Mouse (Mus musculus): ENCODE data around the gene Fam19a5.

Fam19a5 gene

GRCm38 (mm10) chr15:87543599-87544338, at the start of gene Fam19a5:
Fam19a5 (plus strand) TSS chr15:87544299.
- peak; percentile 50 to 69 for DNase-seq (ENCODE audit: low spot score in 2 of 2)

- DNase-seq (ENCODE audit: low spot score in 2 of 2) = no peak
Observed at GRCm38 (mm10) chr15:87501737-87502136, 42.4 kb upstream of the Fam19a5 start.

DNA sequence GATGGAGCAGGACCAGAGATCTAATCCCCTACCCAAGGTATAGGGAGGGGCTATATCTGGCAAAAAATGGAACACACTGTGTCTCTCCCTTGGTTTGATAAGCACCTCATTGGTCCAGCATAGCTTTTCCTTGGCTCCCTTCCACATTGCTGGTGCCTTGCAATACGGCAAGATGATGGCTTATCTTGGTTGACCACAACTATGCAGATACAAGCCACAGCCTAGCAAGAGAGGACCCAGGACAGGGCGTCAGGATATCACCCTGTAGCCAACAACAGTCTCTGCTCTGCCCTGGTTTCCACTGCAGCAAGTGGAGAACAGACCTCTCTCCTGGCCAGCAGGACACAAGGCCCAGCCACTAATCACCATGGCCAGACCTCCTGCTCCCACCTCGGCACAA, 36.8 kb upstream of the Fam19a5 start:
- no peak for DNase-seq (ENCODE audit: low spot score in 2 of 2)

DNA sequence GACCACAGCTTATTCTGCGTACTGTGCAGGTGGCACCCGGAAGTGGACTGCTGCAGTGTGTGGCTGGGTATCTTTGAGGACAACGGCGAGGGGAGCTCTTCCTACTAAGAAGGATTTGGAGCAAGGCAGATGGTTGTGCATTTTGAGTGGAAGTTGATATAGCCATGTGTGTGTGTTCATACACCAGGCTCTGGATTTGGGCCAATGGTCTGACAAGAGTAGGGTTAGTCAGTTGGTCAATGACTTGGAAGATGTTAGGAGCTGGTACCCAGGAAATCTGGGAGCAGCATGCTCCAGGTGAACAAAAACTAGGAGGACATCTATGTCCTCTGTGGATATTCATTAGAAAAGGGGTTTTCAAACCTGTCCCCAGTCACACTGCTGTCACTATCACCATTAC, 33.2 kb upstream of the Fam19a5 start:
- no peak for DNase-seq (ENCODE audit: low spot score in 2 of 2)

GRCm38 (mm10) chr15:87518161-87518560, 25.9 kb upstream of the Fam19a5 start:
- DNase-seq (ENCODE audit: low spot score in 2 of 2) = no peak

GRCm38 (mm10) chr15:87529271-87529670, 14.8 kb upstream of the Fam19a5 start:
- no peak for DNase-seq (ENCODE audit: low spot score in 2 of 2)

GRCm38 (mm10) chr15:87541656-87542055, 2.4 kb upstream of the Fam19a5 start:
- DNase-seq (ENCODE audit: low spot score in 2 of 2) = no peak

DNA sequence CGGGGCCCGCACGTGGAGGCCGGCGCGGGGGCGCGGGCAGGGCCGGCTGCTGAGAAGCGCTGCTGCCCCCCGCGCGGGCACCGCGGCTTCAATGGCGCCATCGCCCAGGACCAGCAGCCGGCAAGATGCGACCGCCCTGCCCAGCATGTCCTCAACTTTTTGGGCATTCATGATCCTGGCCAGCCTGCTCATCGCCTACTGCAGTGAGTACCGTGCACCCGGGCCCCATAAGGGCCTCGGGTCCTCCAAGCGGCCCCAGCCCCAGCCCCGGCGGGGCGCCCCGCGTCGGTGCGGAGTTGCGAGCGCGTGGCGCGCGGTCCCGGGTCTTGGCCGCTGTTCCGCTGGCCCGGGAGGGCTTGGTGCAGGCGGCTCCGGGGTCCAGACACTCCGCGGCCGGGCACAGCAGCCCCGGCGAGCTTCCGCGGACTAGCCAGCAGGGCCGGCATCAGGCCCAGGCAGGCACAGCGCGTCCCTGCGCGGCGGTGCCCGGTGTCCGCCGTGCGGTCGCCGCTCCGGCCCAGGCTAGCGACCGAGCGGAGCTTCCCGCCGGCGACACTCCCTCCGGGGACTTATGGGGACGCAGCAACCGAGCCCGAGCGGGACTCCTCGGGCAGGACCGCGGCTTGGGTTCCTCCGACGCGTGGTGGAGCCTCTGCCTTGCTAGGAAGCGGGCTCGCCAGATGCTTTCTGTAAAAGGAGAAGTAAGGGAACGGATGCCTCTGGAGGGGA, 466 bp downstream of the Fam19a5 start:
- peak in 1 of 2 experiments; percentile 52 for DNase-seq (ENCODE audit: low spot score in 2 of 2)

DNA sequence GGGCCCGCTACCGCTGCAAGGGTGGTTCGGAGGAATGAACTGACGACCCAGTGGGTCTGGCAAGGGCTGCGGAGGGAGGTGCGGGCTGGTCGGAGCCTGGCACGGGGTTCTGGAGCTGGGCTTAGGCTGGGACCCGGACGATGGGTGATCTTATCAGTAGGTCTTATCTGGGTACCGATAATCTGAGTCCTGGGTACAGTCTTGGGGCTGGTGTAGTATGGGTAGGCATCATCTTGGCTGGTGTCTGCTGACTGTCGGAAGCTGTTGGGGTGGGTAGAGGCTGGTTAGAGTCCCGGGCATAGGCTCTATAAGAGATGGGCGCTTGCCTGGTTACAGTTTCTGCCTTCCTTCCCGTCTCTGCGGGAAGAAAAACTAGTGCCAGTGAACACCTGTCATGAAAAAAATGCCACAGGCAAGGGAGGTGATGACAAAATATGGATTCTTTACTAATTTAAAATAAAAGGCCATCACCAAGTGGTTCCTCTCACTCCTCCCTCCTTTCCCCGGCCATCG, 1.1 kb downstream of the Fam19a5 start:
- no peak for DNase-seq (ENCODE audit: low spot score in 2 of 2)

DNA sequence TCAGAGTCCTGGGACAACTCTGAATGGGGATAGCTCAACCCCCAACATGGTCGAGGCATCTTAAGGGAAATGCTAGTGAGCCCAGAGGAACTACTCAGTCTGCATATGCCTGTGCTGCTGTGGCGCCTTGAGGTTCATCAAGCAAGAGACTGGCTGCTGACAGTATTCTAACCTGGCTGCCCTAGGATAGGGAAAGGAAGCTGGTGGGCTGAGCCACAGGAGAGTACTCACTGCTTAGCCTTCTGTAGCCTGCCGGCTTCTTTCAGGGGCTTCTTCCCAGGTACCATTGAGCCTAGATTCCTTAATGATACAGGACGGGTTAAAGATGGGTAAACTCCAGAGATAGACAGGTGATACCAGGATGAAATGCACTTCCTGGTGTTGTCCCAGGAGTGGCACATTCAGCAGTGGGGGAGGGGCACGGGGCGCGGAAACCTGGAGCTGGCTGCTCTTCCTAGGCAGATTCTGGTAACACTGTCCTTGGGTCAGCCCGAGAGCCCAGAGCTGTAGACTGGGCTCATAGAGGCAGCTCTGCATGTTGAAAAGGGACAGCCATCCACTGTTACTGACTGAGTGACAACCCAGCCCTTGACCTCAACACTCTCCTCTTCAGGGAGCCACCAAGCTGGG, 1.7 kb downstream of the Fam19a5 start:
- DNase-seq (ENCODE audit: low spot score in 2 of 2) = no peak

DNA sequence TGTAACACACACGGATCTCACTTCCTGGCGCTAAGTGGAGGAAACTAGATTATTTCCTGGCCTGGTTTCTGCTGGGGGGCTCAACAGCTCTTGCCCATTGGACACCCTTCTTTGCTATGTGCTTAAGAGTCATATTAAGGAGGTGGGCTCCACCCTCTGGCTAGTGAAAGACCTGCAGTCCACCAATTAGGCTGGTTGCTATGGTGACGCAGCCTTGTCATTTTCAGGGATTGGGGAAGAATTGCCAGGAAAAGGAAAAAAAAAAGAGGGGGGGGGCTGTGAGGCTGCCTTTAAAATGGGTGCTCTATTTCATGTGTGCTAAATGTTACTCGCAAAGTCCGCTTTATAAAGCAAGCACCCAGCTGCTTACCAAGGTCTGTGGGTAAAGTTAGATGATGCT, 2.9 kb downstream of the Fam19a5 start:
- peak; percentile 66 to 71 for DNase-seq (ENCODE audit: low spot score in 2 of 2)

DNA sequence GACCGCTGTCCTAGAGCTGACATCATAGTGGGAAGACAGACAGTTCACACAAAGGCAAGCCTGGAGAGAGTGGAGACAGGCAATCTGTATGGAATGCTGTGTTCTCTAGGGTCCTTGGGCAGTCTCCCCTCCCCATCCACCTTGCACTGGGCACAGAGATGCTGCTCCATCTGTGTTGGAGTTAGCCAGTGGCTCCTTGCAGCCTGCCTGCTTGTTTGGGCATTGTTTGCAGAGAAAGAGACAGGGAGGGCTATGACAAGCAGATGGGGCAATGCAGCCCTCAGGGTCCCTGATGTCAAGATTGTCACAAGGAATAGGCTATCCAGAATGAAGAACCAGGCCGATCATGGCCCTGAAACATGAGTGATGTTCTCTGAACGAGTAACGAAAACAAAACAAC, 5.6 kb downstream of the Fam19a5 start:
- DNase-seq (ENCODE audit: low spot score in 2 of 2) = no peak

GRCm38 (mm10) chr15:87550756-87551155, 6.7 kb downstream of the Fam19a5 start:
- no peak for DNase-seq (ENCODE audit: low spot score in 2 of 2)

- DNase-seq (ENCODE audit: low spot score in 2 of 2) = no peak
Observed at GRCm38 (mm10) chr15:87551556-87551955, 7.5 kb downstream of the Fam19a5 start.

GRCm38 (mm10) chr15:87555811-87556210, 11.7 kb downstream of the Fam19a5 start:
- DNase-seq (ENCODE audit: low spot score in 2 of 2) = no peak

- no peak for DNase-seq (ENCODE audit: low spot score in 2 of 2)
Observed at GRCm38 (mm10) chr15:87564331-87564730, 20.2 kb downstream of the Fam19a5 start.

DNA sequence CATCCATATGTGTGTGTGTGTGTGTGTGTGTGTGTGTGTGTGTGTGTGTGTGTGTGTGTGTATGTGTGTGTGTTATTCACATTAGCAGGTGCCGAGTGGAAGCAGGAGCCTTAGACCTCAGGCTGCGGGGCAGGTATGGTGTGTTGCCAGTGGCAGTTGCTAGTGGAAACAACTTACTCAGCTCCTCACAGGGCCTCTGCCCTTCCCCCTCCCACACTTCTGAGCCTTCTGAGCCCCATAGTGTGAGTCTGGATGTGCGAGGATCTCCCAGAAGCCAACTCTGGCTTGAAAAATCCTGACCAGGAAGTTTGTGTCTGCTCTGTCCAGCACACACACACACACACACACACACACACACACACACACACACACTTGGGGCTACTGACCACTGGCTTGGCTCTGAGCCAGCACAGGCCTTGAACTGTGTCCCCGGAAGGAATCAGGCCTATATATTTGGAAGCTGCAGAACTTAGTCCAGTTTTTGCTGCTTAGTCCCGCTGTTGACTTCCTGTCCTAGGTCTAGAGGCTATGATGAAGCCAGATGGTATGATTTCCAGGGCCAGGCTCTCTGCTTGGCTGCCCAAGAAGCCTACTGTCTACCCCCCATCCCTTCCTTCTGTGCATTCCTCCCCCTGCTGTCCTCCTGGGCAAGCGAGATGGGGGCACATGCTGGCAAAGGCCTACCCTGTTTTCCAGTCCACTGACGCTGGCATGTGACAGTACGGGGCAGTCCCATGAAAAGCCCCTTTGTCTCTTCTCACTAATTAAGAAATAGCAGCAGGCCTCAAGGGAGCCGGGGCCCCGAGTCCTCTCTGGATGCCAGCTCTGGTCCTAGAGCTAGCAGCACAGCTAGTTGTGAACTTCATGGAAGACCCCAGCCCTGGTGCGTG, 22.2 kb downstream of the Fam19a5 start:
- DNase-seq (ENCODE audit: low spot score in 2 of 2) = peak; percentile 60 to 64

DNA sequence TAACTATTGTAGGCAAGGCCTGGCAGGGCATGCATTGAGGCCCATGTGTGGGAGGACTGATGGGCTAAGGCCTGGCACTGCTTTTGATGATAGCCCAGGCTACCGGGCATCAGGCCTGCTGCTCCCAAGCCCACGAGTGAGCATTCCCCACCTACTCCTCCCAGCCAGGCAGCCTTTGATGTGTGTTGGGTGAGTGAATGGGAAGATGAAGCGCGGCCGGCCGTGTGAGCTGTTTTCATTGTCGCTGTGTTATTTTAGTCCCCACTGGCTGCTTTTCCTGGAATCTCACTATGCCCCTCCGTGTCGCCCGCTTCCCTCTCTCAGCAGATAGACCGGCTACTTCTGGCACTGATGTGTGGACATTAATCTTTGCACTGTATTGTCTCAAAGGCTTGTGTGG, 26.1 kb downstream of the Fam19a5 start:
- DNase-seq (ENCODE audit: low spot score in 2 of 2) = no peak

GRCm38 (mm10) chr15:87579861-87580260, 35.8 kb downstream of the Fam19a5 start:
- DNase-seq (ENCODE audit: low spot score in 2 of 2) = no peak

GRCm38 (mm10) chr15:87583921-87584621, 40.0 kb downstream of the Fam19a5 start:
- DNase-seq (ENCODE audit: low spot score in 2 of 2) = peak in 1 of 2 experiments; percentile 31

GRCm38 (mm10) chr15:87590975-87591374, 46.9 kb downstream of the Fam19a5 start:
- DNase-seq (ENCODE audit: low spot score in 2 of 2) = no peak

Data from frontal cortex, postnatal 10 days (tissue).